Mouse (Mus musculus) kidney, adult 2 months (tissue): Measurements from ENCODE around the gene Etaa1.

Source experiments
- CTCF ChIP-seq: fragments of 200-500 bp; conservative IDR thresholded peaks from 2 replicates; pipeline ENCODE4 v1.5.1; 2011; ENCODE audit warnings: low read depth, mild to moderate bottlenecking, control low read depth, low read length, moderate library complexity, mixed read lengths; ENCODE audit not compliant: insufficient read depth, insufficient read length
- POLR2A ChIP-seq: fragments of 200-500 bp; IDR thresholded peaks from one replicate; pipeline ENCODE4 v1.6.1; 2011; ENCODE audit warnings: low read depth, low read length, control low read depth

DNA sequence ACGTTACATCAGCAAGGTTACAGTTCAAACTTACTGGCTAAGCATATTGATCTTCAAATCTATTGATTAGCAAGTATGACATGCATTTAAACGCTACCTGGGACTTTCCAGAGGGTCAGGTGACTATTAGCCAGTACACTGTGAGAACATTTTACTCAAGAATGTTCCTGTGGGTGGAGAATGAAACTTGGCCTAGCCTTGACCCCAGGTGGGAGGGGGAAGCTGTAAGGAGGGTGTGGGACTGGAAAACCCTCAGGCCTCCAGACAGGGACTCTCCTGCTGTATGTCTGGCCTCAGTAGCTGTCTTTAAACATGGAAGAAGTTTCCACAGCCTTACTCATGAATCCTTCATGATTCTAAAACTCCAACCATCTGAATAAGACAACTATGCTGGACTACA lies 29.7 kb upstream of the Etaa1 start:
- no peak for TF ChIP-seq CTCF
- no peak for TF ChIP-seq POLR2A
